Mouse (Mus musculus): ENCODE measurements at regions not wholly inside any gene's neighbourhood (a gene's known extent, or its start where the extent isn't known, plus 50 kb on each side); places are given as distances from the start of the nearest gene placed in this dataset.

DNA sequence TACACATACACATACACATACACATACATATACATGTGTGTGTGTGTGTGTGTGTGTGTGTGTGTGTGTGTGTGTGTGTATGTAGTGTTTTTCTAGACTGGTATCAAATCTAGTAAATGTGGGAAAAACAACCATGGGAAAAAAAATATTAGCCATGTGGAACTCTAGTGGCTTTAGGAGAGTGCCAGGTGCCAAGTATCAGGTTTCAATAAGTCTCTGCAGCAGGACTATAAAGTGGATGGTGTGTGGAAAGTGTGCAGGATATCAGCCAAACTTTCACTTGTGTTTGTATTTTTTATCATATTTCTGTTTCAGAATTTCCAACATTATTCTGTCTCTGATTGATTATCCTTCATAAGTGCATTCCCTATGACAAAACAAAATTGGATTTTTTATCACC, 653.3 kb upstream of the Fam98a start:
- no peak overlapping the region for H3K4me2 ChIP-seq
- H3K9ac ChIP-seq, result no peak overlapping the region
- no peaks in the 10 kb centered on the region for H3K36me3 ChIP-seq (replicated peaks)
- ATAC-seq (ENCODE audit: insufficient read depth), result no peak
- H3K27ac ChIP-seq (replicated peaks), result no peak overlapping the region
- no peak overlapping the region for H3K4me3 ChIP-seq (replicated peaks)
- no peaks in the 10 kb centered on the region for H3K9me3 ChIP-seq (replicated peaks)
- H3K4me1 ChIP-seq (replicated peaks), result no peaks in the 10 kb centered on the region
- H3K27me3 ChIP-seq, result no peaks in the 10 kb centered on the region

DNA sequence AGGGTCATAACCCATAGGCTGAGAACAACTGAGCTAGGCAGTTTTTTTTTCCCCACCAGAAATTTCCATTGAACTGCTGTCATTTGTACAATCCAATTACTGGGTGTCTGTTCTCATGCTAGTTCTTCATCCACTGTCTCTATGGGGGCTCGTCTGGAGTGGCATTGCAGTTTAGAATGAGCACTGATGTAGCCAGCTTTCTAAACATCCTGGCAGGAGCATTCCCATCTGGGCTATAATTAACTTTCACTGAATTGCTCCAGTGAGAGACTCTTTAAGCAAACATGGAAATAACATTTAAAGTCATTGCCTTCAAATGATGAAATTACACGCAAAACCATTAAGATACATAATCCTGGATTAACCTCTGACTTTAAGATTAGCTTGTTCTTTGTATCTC, 633.1 kb upstream of the Fam98a start:
- ATAC-seq (ENCODE audit: insufficient read depth), result no peak
- H3K36me3 ChIP-seq (replicated peaks), result no peaks in the 10 kb centered on the region
- H3K4me2 ChIP-seq, result no peak overlapping the region
- no peak overlapping the region for H3K4me3 ChIP-seq (replicated peaks)
- 52% methylated on average over 2 of the region's 2 CpGs for WGBS (ENCODE audit: insufficient replicate concordance)
- H3K9me3 ChIP-seq (replicated peaks), result no peaks in the 10 kb centered on the region
- no peak overlapping the region for H3K9ac ChIP-seq
- H3K27me3 ChIP-seq, result no peaks in the 10 kb centered on the region
- H3K4me1 ChIP-seq (replicated peaks), result no peaks in the 10 kb centered on the region
- H3K27ac ChIP-seq (replicated peaks), result no peak overlapping the region

DNA sequence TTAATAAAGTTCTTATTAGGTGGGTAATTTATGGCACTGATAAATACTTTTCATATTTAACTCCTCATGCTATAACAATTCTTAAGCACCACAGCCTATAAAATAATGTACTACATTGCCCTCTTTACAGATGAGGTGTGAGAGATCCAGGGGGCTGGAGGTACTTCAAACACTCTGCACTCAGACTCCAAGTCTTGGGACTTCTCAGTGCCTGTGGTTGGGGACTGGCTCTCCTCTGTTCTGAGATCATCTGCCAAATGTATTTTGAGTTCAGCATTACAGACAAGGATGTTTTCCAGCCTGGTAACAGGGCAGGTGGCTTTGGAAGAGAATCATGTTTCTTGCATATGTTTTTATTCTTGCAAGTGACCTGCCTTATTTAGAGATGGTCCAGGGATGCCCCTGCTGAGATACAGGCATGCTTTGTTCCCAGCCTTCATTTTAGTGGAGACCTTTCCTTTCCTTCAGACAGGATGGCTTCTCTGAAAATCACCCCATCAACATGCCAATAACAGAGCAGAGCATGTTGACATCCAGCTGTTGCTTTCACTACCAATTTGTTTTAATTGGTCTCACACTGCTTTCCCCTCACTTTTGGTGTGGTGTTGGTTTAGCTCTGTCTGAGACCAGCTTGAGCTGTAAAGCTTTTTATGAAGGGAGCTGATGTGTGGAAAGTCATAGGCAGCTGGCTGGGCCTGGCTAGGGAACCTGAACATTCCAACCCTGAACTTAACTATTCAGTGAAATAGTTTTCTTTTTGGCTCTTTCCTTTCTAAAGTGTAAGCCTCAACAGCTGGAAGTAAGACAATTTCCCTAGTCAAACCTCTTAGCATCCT, 585.1 kb upstream of the Fam98a start:
- no peaks in the 10 kb centered on the region for H3K4me1 ChIP-seq (replicated peaks)
- H3K9ac ChIP-seq, result no peak overlapping the region
- H3K4me2 ChIP-seq, result no peak overlapping the region
- no peaks in the 10 kb centered on the region for H3K27me3 ChIP-seq
- ATAC-seq (ENCODE audit: insufficient read depth), result no peak
- H3K9me3 ChIP-seq (replicated peaks), result no peaks in the 10 kb centered on the region
- H3K4me3 ChIP-seq (replicated peaks), result no peak overlapping the region
- no peaks in the 10 kb centered on the region for H3K36me3 ChIP-seq (replicated peaks)
- H3K27ac ChIP-seq (replicated peaks), result no peak overlapping the region

DNA sequence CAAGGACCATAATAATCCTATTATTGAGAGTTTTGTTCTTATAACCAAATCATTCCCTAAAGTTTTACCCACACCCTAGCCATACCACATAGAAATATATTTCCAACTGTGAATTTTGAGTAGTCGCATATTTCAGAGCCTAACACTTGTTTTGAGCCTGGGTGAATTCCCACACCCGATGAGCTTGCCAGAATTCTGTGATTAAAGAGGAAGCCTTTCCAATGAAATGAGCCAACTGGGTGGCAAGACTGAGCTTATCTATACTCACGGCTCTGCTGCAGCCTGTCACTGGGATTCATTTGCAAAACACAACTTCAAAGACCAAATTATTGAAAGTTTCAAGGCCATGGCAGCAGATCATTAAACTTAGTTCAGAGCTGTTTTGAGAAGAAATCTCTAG, 582.3 kb upstream of the Fam98a start:
- Histone ChIP-seq H3K27ac (replicated peaks) (no peak overlapping the region), H3K27me3 (no peaks in the 10 kb centered on the region), H3K4me2 (no peak overlapping the region), H3K9ac (no peak overlapping the region), H3K9me3 (replicated peaks) (no peaks in the 10 kb centered on the region), H3K36me3 (replicated peaks) (no peaks in the 10 kb centered on the region), H3K4me3 (replicated peaks) (no peak overlapping the region), H3K4me1 (replicated peaks) (no peaks in the 10 kb centered on the region)
- WGBS (ENCODE audit: insufficient replicate concordance), result 47% methylated on average over 3 of the region's 3 CpGs
- ATAC-seq (ENCODE audit: insufficient read depth), result no peak

DNA sequence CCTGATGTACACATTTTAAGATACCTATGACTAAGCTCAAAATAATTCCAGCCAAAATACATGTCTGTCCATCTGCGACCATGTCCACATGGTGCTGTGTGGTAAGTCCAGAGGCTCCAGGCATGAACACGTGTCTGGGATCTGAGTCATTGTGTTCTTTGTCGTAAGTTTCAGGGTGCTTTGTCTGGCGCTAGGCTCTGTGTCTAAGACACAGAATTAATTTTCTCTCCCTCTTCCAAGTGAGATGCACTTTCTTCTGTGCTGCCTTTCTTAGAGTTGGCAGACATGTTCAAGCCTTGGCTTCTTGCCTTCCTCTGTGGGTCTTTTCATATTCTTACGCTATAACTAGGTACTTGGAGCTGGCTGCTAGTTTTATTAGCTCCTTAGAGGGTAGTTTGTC, 573.5 kb upstream of the Fam98a start:
- Histone ChIP-seq H3K4me1 (replicated peaks) (no peaks in the 10 kb centered on the region), H3K36me3 (replicated peaks) (no peaks in the 10 kb centered on the region), H3K27me3 (no peaks in the 10 kb centered on the region), H3K9me3 (replicated peaks) (no peaks in the 10 kb centered on the region), H3K9ac (no peak overlapping the region), H3K4me2 (no peak overlapping the region), H3K4me3 (replicated peaks) (no peak overlapping the region), H3K27ac (replicated peaks) (no peak overlapping the region)
- WGBS (ENCODE audit: insufficient replicate concordance), result 69% methylated on average over 5 of the region's 5 CpGs
- ATAC-seq (ENCODE audit: insufficient read depth), result no peak

DNA sequence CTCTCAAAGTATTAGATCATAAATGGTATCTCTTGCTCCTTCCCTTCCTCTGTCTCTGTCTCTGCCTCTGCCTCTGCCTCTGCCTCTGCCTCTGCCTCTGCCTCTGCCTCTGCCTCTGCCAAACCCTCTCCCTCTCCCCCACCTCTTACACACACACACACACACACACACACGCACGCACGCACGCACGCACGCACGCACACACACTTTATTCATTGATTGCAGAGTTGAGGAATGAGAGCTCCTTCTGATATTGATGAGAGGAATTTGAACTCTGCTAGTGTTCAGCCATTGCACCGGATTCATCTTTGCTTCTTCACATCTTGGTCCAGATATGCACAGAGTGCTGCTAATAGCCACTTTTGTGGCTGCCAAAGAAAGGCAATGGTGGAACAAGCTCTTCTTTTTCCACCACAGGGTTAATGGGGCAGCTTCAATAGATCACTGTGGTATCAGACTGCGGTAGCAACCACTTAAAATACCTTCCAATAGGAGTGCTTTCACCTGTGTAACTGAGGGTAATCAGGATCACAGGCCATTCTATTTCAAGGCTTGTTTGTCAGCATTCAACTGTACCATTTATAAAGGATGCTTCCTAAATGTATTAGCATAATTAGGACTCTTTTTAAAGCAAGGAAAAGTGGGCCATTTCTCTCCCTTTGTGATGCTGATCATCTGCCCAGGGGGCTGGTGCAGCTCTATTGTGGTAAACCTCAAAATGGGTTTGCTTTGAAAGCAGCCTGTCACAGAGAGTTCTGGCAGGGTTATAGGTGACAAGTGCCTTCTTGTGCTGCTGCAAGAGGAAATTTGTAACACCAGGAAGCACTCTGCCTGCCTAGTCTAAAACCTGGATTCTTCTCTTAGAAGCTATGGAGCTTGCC, 559.8 kb upstream of the Fam98a start:
- H3K9me3 ChIP-seq (replicated peaks), result no peaks in the 10 kb centered on the region
- no peak overlapping the region for H3K27ac ChIP-seq (replicated peaks)
- no peak for ATAC-seq (ENCODE audit: insufficient read depth)
- H3K36me3 ChIP-seq (replicated peaks), result no peaks in the 10 kb centered on the region
- no peak overlapping the region for H3K4me3 ChIP-seq (replicated peaks)
- no peak overlapping the region for H3K4me2 ChIP-seq
- WGBS (ENCODE audit: insufficient replicate concordance), result 68% methylated on average over 9 of the region's 9 CpGs
- no peak overlapping the region for H3K9ac ChIP-seq
- no peaks in the 10 kb centered on the region for H3K27me3 ChIP-seq
- no peaks in the 10 kb centered on the region for H3K4me1 ChIP-seq (replicated peaks)

DNA sequence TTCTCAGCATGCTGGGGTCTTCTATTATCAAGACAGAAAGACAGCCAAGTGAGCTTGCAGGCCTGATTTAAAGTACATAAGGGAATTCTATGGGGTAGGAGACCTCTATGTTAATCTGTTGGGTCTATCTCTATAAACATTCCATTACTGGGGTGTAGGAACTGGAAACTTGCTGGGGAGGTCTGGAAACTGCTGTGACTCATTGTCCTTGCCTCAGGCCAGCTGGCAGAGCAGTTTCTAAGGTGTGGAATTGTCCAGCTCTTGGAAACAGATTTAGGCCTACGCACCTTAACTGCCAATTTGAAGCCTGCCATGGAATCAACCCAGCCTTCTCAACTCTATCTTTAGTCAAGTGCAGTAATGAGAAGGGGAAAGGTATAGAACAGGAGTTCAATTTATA, 559.1 kb upstream of the Fam98a start:
- no peaks in the 10 kb centered on the region for H3K4me1 ChIP-seq (replicated peaks)
- no peak overlapping the region for H3K9ac ChIP-seq
- H3K4me3 ChIP-seq (replicated peaks), result no peak overlapping the region
- H3K36me3 ChIP-seq (replicated peaks), result no peaks in the 10 kb centered on the region
- H3K4me2 ChIP-seq, result no peak overlapping the region
- no peaks in the 10 kb centered on the region for H3K27me3 ChIP-seq
- no peaks in the 10 kb centered on the region for H3K9me3 ChIP-seq (replicated peaks)
- no peak overlapping the region for H3K27ac ChIP-seq (replicated peaks)
- no peak for ATAC-seq (ENCODE audit: insufficient read depth)
- 63% methylated on average over 1 of the region's 1 CpGs for WGBS (ENCODE audit: insufficient replicate concordance)

DNA sequence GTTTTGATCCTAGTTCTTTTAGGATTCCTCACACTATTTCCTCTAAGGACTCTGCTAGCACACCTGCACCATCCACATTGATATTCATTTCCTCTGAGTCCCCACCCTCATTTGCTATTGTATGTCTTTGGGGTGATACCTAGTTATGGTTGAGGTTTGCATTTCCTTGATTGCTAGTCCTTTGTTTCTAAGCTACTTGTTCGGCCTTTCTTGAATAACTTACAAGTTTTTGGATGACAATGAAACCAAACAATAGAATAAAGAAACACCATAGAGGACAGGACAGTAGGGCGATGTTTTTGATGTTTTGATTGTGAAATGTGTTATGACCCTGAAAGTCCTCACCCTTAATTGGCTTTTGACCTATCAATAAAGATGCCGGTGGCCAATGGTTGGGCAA, 531.8 kb upstream of the Fam98a start:
- Histone ChIP-seq H3K9ac (no peak overlapping the region), H3K9me3 (replicated peaks) (no peaks in the 10 kb centered on the region), H3K27ac (replicated peaks) (no peak overlapping the region), H3K27me3 (no peaks in the 10 kb centered on the region), H3K36me3 (replicated peaks) (no peaks in the 10 kb centered on the region), H3K4me2 (no peak overlapping the region), H3K4me3 (replicated peaks) (no peak overlapping the region), H3K4me1 (replicated peaks) (no peaks in the 10 kb centered on the region)
- no peak for ATAC-seq (ENCODE audit: insufficient read depth)
- WGBS (ENCODE audit: insufficient replicate concordance), result 60% methylated on average over 3 of the region's 3 CpGs

DNA sequence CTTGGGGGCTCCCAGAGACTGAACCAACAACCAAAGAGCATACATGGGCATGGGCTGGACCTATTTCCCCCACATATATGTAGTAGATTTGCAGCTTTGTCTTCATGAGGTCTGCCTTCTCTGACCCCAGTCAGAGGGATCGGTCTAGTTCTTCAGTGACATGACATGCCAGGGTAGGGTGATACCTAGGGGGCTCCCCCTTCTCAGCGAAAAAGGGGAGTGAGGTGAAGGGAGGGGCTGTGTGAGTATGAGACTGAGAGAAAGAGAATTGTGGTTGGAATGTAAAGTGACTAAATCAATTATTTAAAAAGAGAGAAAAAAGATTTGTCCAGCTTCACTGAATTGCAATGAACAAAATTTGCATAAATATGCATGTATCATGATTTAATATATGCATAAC, 530.0 kb upstream of the Fam98a start:
- Histone ChIP-seq H3K9ac (no peak overlapping the region), H3K4me3 (replicated peaks) (no peak overlapping the region), H3K9me3 (replicated peaks) (no peaks in the 10 kb centered on the region), H3K36me3 (replicated peaks) (no peaks in the 10 kb centered on the region), H3K4me1 (replicated peaks) (no peaks in the 10 kb centered on the region), H3K27me3 (no peaks in the 10 kb centered on the region), H3K4me2 (no peak overlapping the region), H3K27ac (replicated peaks) (no peak overlapping the region)
- 51% methylated on average over 2 of the region's 2 CpGs for WGBS (ENCODE audit: insufficient replicate concordance)
- no peak for ATAC-seq (ENCODE audit: insufficient read depth)

DNA sequence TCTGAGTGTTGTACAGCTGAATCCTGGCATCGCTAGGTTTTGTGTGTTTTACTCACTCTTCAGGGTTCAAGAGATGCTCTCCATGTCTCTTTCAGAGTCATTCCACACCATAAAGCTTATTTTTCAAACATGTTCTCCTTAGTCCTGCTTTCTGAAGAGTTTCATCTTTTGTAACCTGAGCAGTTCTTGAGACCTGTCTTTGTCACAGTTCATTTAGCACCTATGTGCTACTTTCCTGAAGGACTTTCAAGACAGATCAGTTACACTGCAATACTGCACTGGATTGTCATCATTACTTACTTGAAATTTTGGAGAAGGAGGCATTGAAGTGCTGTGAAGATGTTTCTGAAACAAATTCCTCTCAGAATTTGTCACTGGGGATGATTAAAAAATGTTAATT, 494.7 kb upstream of the Fam98a start:
- Histone ChIP-seq H3K4me3 (replicated peaks) (no peak overlapping the region), H3K9me3 (replicated peaks) (no peaks in the 10 kb centered on the region), H3K4me1 (replicated peaks) (no peaks in the 10 kb centered on the region), H3K27ac (replicated peaks) (no peak overlapping the region), H3K9ac (no peak overlapping the region), H3K4me2 (no peak overlapping the region), H3K27me3 (no peaks in the 10 kb centered on the region), H3K36me3 (replicated peaks) (no peaks in the 10 kb centered on the region)
- no peak for ATAC-seq (ENCODE audit: insufficient read depth)
- 60% methylated on average over 1 of the region's 1 CpGs for WGBS (ENCODE audit: insufficient replicate concordance)

DNA sequence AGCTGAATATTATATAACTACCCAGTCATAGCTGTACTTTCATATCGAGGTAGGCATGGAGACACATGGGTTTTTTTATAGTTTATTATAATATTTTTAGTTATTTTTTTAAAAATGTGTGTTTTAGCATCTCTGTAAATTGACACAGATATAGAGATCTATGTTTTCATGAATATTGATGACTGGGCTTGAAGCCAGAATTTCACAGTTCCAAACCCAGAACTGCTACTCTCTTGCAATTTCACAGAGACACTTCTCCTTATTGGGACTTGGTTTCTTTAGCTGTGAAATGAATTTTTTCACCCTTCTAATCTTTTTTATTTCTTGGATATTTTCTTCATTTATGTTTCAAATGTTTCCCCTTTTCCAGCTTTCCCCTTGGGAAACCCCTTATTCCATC, 481.0 kb upstream of the Fam98a start:
- ATAC-seq (ENCODE audit: insufficient read depth), result no peak
- 34% methylated on average over 1 of the region's 1 CpGs for WGBS (ENCODE audit: insufficient replicate concordance)
- Histone ChIP-seq H3K27me3 (no peaks in the 10 kb centered on the region), H3K27ac (replicated peaks) (no peak overlapping the region), H3K9me3 (replicated peaks) (no peaks in the 10 kb centered on the region), H3K4me3 (replicated peaks) (no peak overlapping the region), H3K36me3 (replicated peaks) (no peaks in the 10 kb centered on the region), H3K4me2 (no peak overlapping the region), H3K4me1 (replicated peaks) (no peaks in the 10 kb centered on the region), H3K9ac (no peak overlapping the region)

Measured in liver, embryonic 15.5 days (tissue).